Mouse (Mus musculus): Measurements from ENCODE around the gene Gm49601.

The Gm49601 gene

DNA sequence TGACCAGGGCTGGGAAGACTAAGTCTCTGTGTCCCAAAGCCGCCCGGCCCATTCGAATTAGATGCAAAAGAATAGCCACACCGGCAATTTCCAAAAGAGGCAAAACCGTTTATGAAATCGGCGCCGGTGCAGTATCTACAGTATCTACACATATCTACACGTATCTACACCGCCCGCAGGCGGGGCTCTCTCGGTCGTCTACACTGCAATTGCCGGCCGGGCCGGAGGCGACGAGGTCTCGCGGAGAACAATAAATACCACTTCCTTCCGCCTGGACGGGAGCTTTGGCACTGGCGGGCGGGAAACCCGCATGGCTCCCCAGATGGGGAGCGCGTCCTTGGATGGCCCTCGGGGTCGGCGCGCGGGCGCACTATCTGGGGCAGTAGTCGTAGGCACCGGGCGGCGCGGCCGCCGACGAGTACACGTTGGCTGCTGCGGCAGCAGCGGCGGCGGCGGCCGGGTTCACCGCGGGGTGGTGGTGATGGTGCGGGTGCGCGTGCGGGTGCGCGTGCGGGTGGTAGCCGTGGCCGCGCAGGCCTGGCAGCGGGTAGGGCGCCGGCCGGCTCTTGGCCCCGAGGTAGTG lies 44.5 kb downstream of the Gm49601 start:
- no peak for DNase-seq

DNA sequence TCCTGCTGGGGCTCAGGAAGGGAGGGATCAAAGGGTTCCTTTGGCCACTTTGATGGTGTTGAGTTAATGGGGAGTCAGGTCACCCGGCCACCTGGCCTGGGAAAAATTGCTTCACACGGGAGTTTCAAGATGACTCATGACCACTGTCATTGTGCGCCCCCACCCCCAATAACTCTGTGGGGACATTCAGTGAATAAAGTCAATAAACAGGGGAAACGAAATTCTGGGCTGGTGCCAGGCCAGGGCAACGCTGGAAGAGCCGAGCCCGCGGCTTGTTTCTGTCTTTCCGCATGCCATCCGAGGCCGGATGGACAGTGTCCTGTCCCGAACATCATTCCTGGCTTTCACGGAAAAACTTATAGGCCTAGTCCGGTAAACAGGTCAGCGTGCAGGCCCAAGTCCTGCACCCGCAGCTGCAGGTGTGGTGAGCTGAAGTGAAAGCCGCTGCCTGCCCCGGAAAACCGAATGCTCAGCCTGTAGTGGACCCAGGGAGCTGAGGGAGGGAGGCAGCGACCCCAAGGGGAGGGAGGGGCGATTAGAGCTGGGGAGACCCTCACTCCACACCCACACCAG lies 45.1 kb downstream of the Gm49601 start:
- no peak for DNase-seq

DNA sequence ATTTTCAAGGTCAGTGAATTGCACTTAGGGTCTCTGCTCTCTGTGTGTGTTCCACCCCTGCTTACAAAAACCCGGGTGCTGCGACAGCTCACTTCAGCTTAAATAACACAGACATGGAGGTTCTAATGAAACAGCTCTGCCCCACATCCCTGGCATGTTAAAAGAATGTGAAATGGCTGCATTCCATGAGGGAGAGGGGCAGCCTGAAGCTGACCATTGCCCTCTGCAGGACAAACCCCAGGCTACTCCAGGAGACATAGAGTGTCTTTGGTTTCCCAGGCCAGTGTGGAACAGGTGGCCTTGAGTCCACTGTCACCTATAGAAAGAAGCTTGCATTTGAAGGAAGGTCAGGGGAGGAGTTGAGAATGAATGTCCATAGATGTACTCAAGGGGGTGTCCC lies 45.8 kb downstream of the Gm49601 start:
- DNase-seq: no peak

DNA sequence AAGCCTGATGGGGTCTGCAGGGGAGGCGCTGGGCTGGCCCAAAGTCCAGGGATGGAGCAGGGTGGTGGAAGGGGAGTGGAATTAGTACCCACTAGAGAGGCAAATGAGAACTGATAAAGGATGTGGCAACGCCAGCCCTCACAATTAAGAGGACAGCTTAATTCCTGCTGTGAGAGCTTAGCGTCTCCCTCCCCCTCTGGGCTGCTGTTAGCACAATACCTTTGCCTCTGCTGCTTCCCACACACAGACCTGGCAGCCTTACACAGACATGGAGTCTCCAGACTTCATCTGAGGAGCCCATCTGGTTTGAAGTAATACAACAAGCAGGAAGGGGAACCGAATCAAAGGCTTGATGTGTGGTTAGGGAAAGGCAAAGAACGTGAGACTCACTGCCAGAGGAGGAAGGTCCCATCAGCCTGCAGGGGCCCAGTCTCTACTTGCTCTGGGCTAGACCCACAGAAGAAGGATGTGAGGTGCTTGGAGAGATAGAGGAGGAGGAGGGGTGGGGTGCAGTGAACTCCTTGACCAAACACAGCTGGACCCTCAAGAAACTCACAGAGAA lies 48.5 kb downstream of the Gm49601 start:
- no peak for DNase-seq

DNA sequence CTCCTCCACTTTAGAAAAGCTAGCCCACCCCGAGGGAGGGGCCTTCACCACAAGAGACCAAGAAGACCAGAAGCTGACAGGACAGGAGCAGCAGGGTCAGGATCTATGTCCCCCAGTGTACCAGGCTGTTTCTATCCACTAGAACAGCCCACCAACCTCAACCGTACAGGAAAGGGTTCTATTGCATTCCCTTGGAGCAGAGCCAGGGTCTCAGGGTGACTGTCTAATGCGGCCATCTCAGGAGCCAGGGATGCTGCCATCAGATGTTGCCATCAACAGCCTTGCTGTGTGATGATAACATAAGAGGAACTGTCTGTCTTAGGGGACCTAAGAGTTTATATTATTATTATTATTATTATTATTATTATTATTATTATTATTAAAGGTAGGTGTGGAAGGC lies 49.2 kb downstream of the Gm49601 start:
- no peak for DNase-seq

DNA sequence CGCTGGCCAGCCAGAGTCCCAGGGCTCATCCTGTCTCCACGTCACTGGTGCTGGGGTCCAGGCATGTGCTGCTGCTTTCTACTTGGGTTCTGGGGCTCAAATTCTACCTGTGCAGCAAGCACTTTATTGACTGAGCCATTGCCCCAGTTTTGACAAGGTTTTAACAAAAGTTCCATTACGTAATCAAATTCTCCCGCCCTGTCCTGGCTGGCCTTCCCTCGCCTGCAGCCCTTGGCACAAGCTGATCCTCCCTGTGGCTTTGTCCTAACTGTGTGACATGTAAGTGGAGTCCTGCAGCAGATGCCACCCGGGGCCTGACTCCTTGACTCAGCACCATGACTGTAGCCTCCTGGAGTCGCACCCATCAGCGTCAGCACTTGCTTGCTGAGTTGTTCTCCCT lies 52.0 kb downstream of the Gm49601 start:
- no peak for DNase-seq

Measured in liver (tissue).